Mouse (Mus musculus) ES-Bruce4 (cell line): Measurements from ENCODE around the gene Auts2.

Experiments used
- CTCF ChIP-seq: IDR thresholded peaks from one replicate; pipeline ENCODE4 v1.8.1; 2011; ENCODE audit warnings: low read depth, low read length
- EP300 ChIP-seq: IDR thresholded peaks from 2 replicates; pipeline ENCODE4 v1.6.1; 2011; ENCODE audit warnings: low read depth, low read length; ENCODE audit not compliant: insufficient read depth
- POLR2A ChIP-seq: IDR thresholded peaks from one replicate; pipeline ENCODE4 v1.8.1; 2011; ENCODE audit warnings: low read length; ENCODE audit not compliant: insufficient read depth

DNA sequence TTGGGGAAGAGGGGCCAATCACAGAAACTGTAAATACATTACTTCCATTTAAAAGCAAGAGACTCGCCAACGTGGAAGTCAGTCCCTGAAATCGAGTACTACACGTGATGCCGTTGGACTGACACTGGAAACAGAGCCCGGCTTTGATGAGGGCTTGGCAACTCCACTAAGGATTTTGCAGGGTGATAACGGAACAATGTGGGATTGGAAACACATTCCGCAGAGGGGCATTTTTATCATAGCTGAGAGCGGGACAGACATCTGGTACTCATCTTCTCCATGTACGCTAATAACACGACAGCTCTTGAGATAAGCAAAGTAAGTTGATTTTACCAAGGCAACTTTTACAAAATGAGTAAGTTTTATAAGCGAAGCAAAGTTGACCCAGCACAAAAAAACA lies 514.1 kb downstream of the Auts2 start:
- TF ChIP-seq POLR2A (no peak), CTCF (no peak), EP300 (no peak)
